Mouse (Mus musculus) CH12.LX (cell line): ENCODE results near the gene Nbas.

Source experiments
- CTCF ChIP-seq, 2 experiments: IDR thresholded peaks in 1 of 2; conservative IDR thresholded peaks in 1 of 2; 2 replicates each; pipeline ENCODE4 v1.5.1; 2011 to 2012; ENCODE audit warnings: low read depth in 2 of 2, low read length in 2 of 2, improper control_type of control experiment in 1 of 2, inconsistent platforms in 1 of 2, mild to moderate bottlenecking in 1 of 2, moderate library complexity in 1 of 2
- EP300 ChIP-seq: IDR thresholded peaks from 2 replicates; pipeline ENCODE4 v1.6.1; 2011; ENCODE audit warnings: low read length, improper control_type of control experiment
- KAT2A ChIP-seq: IDR thresholded peaks from 2 replicates; pipeline ENCODE4 v1.6.1; 2012; ENCODE audit warnings: low read length, improper control_type of control experiment, inconsistent platforms; ENCODE audit not compliant: insufficient replicate concordance
- MAX ChIP-seq: IDR thresholded peaks from 2 replicates; pipeline ENCODE4 v1.6.1; 2011; ENCODE audit warnings: low read length, improper control_type of control experiment
- MEF2A ChIP-seq: IDR thresholded peaks from 2 replicates; pipeline ENCODE4 v1.6.1; 2014; ENCODE audit warnings: low read depth, mild to moderate bottlenecking, inconsistent platforms, low read length, improper control_type of control experiment, borderline replicate concordance
- MYC ChIP-seq: IDR thresholded peaks from 2 replicates; pipeline ENCODE4 v1.6.1; 2011; ENCODE audit warnings: low read depth, mild to moderate bottlenecking, improper control_type of control experiment, low read length
- NELFE ChIP-seq: IDR thresholded peaks from 2 replicates; pipeline ENCODE4 v1.6.1; 2011; ENCODE audit warnings: low read depth, low read length, improper control_type of control experiment
- POLR2A ChIP-seq: IDR thresholded peaks from 2 replicates; pipeline ENCODE4 v1.6.1; 2011; ENCODE audit warnings: low read depth, mild to moderate bottlenecking, improper control_type of control experiment, low read length
- TBP ChIP-seq: conservative IDR thresholded peaks from 2 replicates; pipeline ENCODE4 v1.6.1; 2011; ENCODE audit warnings: low read depth, low read length, improper control_type of control experiment

DNA sequence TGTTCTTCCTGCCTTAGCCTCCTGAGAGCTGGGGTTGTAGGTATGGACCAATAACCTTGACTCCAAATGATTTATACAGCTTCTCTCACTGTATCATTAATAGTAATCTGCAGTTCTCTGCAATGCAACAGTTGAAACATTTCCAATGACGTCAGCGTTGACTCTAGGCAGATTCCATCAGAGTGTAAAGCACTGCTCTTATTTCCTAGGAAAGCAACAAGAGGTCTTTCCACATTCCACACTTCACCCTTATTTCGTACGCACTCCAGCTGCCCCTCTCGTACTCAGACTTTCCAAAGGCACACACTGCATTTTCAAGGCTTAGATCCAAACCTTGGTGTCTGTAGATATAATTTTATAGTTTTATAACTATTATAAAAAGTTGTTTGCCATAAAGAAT lies 73.6 kb downstream of the Nbas start:
- TF ChIP-seq MAX: no peak
- TF ChIP-seq MEF2A: no peak
- TF ChIP-seq NELFE: no peak
- TF ChIP-seq CTCF (conservative IDR thresholded peaks at IDR 0.05 in 1 of 2, IDR thresholded peaks at IDR 0.05 in 1 of 2; ENCODE audit: low read depth in 2 of 2, low read length in 2 of 2): no peak
- no peak for TF ChIP-seq EP300
- no peak for TF ChIP-seq MYC
- TF ChIP-seq POLR2A: no peak
- no peak for TF ChIP-seq KAT2A
- no peak for TF ChIP-seq TBP
